Mouse (Mus musculus) intestine, postnatal 0 days (tissue): Measurements from ENCODE around the gene Slc2a9. TPM values are rescaled to one million over a fixed set of nuclear protein-coding genes. Genes with fewer than 3 reads are reported as not detected.

Experiments used
- ATAC-seq: fragments of 200-750 bp; cut with Nextera tagmentation; 2 replicates; pipeline ENCODE4 v1.8.0; 2017; ENCODE audit warnings: mild to moderate bottlenecking, moderate TSS enrichment, moderate library complexity
- H3K27ac ChIP-seq: fragments of 300-500 bp; sonication (generic); 2 replicates; pipeline ENCODE4 v1.5.1; 2014; ENCODE audit warnings: mild to moderate bottlenecking, low read depth, low read length, moderate library complexity
- H3K27me3 ChIP-seq: fragments of 300-500 bp; sonication (generic); replicated peaks from 2 replicates; pipeline ENCODE4 v1.6.1; 2014; ENCODE audit warnings: low read length, mixed read lengths; ENCODE audit not compliant: control insufficient read depth, insufficient read depth
- H3K36me3 ChIP-seq: fragments of 300-500 bp; sonication (generic); 2 replicates; pipeline ENCODE4 v1.6.1; 2014; ENCODE audit warnings: mild to moderate bottlenecking, moderate library complexity; ENCODE audit not compliant: control insufficient read depth, insufficient read depth
- H3K4me1 ChIP-seq: fragments of 300-500 bp; sonication (generic); replicated peaks from 2 replicates; pipeline ENCODE4 v1.6.1; 2014; ENCODE audit warnings: antibody characterized with exemption, low read length, mixed read lengths; ENCODE audit not compliant: control insufficient read depth, insufficient read depth
- H3K4me2 ChIP-seq: fragments of 300-500 bp; sonication (generic); replicated peaks from 2 replicates; pipeline ENCODE4 v1.6.1; 2014; ENCODE audit warnings: low read depth, mild to moderate bottlenecking, moderate library complexity
- H3K4me3 ChIP-seq: fragments of 300-500 bp; sonication (generic); 2 replicates; pipeline ENCODE4 v1.5.1; 2014; ENCODE audit warnings: low read depth, low read length
- H3K9ac ChIP-seq: fragments of 300-500 bp; sonication (generic); 2 replicates; pipeline ENCODE4 v1.6.1; 2014; ENCODE audit warnings: mild to moderate bottlenecking, low read depth, low read length
- H3K9me3 ChIP-seq: fragments of 300-500 bp; sonication (generic); 2 replicates; pipeline ENCODE4 v1.6.1; 2016; ENCODE audit warnings: mixed run types; ENCODE audit not compliant: control insufficient read depth
- CTCF ChIP-seq: sonication (generic); IDR thresholded peaks from 2 replicates; pipeline ENCODE4 v1.5.1; 2016; ENCODE audit warnings: low read depth, mild to moderate bottlenecking, control low read depth, antibody characterized with exemption, moderate library complexity
- WGBS: fragments of 180-500 bp; shearing (Covaris S2); extraction: QIAGEN DNeasy Blood & Tissue Kit; methylation state at CpG from one replicate; pipeline ENCODE4 v1.1.7; 2014; 5-methylcytosine and 5-hydroxymethylcytosine counted together
- polyA plus RNA-seq: library from polyadenylated mRNA; unstranded; fragments of >200 nt; fragmentation: Nextera tagmentation; extraction: Ambion mirVana; gene quantifications from 2 replicates; pipeline ENCODE4 v1.2.1, GENCODE M21; 2015

Slc2a9 gene
- polyA plus RNA-seq, 1 experiment from 2014 or later: 2.4 TPM

DNA sequence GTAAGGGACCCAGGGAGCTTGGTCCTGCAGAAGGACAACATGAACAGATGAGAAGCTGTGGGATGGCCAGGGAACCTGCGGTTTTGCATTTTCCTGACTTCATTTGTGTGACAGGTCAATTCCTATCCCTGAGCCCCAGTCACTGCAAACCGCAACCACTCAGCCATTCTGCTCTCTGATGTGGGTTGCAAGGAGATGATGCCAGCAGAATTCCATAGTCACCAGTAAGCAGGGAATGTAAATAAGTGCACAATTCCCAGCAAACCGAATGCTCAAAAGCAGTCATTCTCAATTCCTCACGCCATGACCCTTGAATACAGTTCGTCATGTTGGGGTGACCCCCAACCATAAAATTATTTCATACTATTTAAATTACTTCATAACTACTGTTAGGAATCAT, 123.0 kb downstream of the Slc2a9 start:
- ATAC-seq: no peak
- H3K27me3 ChIP-seq: no peaks in the 10 kb centered on the region
- H3K4me2 ChIP-seq: no peak overlapping the region
- no peaks in the 10 kb centered on the region for H3K4me1 ChIP-seq
- H3K4me3 ChIP-seq: no peak overlapping the region
- H3K36me3 ChIP-seq: no peaks in the 10 kb centered on the region
- no peak overlapping the region for H3K9ac ChIP-seq
- WGBS: 91% methylated on average over 5 of the region's 5 CpGs
- H3K9me3 ChIP-seq: no peaks in the 10 kb centered on the region
- TF ChIP-seq CTCF: no peak
- no peak overlapping the region for H3K27ac ChIP-seq

DNA sequence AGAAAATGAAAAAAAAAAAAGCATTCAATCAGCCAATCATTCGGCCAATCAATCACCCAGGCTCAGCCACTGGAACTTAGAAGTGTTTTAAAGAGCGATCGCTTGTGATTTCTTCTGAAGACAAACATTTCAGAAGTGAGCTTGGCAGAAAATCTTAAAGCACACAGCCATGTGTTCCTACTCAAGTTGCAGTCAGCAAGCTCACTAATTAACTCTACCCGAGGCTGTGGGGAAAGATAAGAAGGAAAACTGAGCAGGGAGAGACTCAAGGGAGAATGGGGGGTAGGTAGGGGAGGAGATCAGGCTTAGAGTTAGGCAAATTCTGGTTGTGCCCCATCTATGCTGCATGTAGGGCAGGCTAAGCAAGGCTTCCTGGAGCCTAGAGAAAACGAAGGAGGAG, 130.6 kb downstream of the Slc2a9 start:
- no peak for ATAC-seq
- Histone ChIP-seq H3K4me3 (no peak overlapping the region), H3K27ac (no peak overlapping the region), H3K27me3 (no peaks in the 10 kb centered on the region), H3K9me3 (no peaks in the 10 kb centered on the region), H3K9ac (no peak overlapping the region), H3K4me1 (no peaks in the 10 kb centered on the region), H3K36me3 (no peaks in the 10 kb centered on the region), H3K4me2 (no peak overlapping the region)
- WGBS: 23% methylated on average over 5 of the region's 5 CpGs
- no peak for TF ChIP-seq CTCF

DNA sequence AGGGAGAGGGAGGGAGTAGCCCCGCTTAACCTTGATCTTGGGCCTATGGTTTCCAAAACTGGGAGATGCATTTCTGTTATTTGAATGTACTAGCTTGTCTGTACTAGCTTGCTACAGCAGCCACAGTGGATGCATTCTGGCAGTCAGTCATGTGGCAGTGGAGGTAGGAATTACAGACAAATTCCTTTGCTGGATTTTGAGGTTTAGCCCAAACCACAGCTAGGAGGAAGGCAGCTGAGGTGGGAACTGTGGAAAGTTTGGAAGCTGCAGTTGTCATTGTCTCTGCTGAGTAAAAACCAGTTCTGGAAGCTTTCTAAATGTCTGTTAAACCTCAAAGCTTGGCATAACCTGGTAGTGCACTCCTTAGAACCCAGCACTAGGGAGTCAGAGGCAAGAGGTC, 131.6 kb downstream of the Slc2a9 start:
- no peaks in the 10 kb centered on the region for H3K9me3 ChIP-seq
- H3K9ac ChIP-seq: no peak overlapping the region
- no peak overlapping the region for H3K27ac ChIP-seq
- no peaks in the 10 kb centered on the region for H3K27me3 ChIP-seq
- H3K4me3 ChIP-seq: no peak overlapping the region
- no peak overlapping the region for H3K4me2 ChIP-seq
- no peak for ATAC-seq
- H3K4me1 ChIP-seq: no peaks in the 10 kb centered on the region
- H3K36me3 ChIP-seq: no peaks in the 10 kb centered on the region
- 89% methylated on average over 1 of the region's 1 CpGs for WGBS
- TF ChIP-seq CTCF: no peak

DNA sequence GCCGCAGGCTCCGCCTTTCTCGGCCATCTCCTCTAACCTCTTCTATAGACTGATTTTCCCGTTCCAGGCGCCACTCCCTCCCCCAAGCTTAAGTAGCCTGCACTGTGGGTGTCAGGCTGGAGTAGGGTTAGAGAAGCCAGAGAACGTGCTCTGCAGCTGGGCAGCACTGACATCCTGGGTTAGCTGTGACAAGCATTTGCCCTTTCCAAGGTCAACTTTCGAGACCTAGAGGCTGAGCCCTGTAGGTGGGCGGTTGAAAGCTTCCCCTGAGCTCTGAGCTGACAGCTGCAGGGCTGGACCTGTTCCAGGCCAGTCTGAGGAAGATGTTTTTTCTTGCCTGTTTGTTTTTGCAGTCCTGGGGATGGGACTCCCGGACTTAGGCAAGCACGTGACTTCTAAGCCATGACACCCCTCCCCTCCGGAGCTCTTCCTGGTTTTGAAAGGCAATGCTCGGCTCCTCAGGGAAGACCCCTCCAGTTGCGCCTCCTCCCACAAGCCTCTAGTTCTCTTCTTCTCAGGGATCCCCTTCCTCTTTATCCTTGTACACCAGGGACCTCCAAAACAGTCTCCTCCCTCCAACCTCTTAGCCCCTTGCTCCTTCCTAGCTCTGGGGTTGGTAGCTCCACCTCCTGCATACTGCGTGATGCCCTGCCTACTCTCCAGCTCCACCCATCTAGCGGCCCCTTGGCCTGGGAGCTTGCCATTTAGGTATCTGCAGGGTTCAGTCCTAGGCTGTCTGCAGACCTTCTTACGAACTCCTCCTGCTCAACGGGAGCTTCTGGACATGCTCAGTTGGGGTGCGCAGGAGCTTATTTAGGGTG, 136.1 kb downstream of the Slc2a9 start:
- no peak for TF ChIP-seq CTCF
- H3K36me3 ChIP-seq: no peaks in the 10 kb centered on the region
- no peaks in the 10 kb centered on the region for H3K4me1 ChIP-seq
- no peak overlapping the region; the same call in 1 of the 2 replicates for H3K27ac ChIP-seq
- no peaks in the 10 kb centered on the region for H3K27me3 ChIP-seq
- H3K9me3 ChIP-seq: no peaks in the 10 kb centered on the region
- peak overlapping the region; percentile 61 for H3K4me2 ChIP-seq
- H3K4me3 ChIP-seq: peak overlapping the region; percentile 17
- 9% methylated on average over 18 of the region's 18 CpGs for WGBS
- no peak overlapping the region for H3K9ac ChIP-seq
- ATAC-seq: peak; percentile 38

DNA sequence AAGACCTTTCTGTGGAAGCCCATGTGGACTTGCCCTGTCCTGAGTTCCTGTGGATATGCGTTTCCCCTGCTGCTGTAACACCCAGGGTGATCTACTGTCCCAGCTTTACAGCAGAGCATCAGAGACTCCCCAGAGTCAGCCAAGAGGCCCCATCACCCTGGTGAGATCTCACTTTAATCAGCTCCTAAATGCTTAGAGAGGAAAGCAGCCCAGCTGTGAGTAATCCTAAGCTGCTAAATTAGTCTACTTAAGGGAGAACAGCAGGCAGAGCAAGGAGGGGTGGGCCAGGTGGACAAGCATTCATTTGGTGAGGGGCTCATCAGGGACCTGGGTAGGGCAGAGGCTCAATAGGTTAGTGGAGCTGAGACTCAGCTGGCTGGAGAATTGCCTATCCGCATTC, 137.4 kb downstream of the Slc2a9 start:
- H3K9me3 ChIP-seq: no peaks in the 10 kb centered on the region
- 57% methylated on average over 2 of the region's 2 CpGs for WGBS
- no peak overlapping the region for H3K9ac ChIP-seq
- no peak overlapping the region for H3K4me2 ChIP-seq
- no peak for ATAC-seq
- H3K36me3 ChIP-seq: no peaks in the 10 kb centered on the region
- no peak for TF ChIP-seq CTCF
- no peak overlapping the region for H3K4me3 ChIP-seq
- no peaks in the 10 kb centered on the region for H3K4me1 ChIP-seq
- no peaks in the 10 kb centered on the region for H3K27me3 ChIP-seq
- no peak overlapping the region for H3K27ac ChIP-seq

DNA sequence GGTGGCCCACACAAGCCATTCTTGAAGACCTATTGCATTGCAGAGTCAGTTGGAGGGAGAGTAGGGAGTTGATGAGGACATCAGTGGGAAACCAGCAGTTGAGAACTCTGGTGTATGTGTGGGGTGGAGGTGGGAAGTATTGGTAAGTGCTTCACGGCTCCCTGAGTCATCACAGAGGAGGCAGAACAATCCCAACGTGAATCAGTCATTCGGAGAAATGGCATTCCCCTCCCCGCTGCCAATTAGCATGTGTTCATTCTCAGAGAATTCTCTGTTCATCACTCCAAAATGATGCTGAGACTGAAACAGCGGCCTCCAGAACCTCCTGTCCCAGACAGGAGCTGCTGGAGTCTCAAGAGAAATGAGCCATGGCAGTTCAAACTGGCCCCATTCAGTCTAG, 138.5 kb downstream of the Slc2a9 start:
- no peak overlapping the region for H3K4me2 ChIP-seq
- H3K4me3 ChIP-seq: no peak overlapping the region
- no peak for TF ChIP-seq CTCF
- H3K27me3 ChIP-seq: no peaks in the 10 kb centered on the region
- no peak for ATAC-seq
- H3K9ac ChIP-seq: no peak overlapping the region
- 81% methylated on average over 5 of the region's 5 CpGs for whole genome bisulfite sequencing
- H3K4me1 ChIP-seq: no peaks in the 10 kb centered on the region
- no peaks in the 10 kb centered on the region for H3K9me3 ChIP-seq
- H3K27ac ChIP-seq: no peak overlapping the region
- no peaks in the 10 kb centered on the region for H3K36me3 ChIP-seq

DNA sequence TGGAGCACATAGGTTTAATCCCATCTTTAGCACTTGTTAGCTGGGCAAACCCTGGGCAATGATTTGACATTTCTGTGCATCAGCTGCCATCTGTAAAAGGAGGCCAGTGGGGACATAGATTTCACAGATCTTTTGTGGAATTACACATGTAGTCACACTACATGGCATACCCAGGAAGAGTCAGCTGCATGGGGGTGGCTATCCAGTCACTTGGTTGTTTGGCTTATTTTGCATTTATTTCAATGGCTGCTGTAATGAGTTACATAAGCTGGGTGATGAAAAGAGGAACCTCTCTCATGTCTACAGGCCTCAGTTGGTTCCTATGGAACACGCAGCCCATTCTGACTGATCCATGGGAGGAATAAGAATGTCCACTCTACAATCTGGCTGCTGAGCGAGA, 143.2 kb downstream of the Slc2a9 start:
- H3K36me3 ChIP-seq: no peaks in the 10 kb centered on the region
- H3K9me3 ChIP-seq: no peaks in the 10 kb centered on the region
- WGBS: 80% methylated on average over 2 of the region's 2 CpGs
- H3K9ac ChIP-seq: no peak overlapping the region
- no peak overlapping the region for H3K27ac ChIP-seq
- no peak for ATAC-seq
- no peaks in the 10 kb centered on the region for H3K27me3 ChIP-seq
- H3K4me1 ChIP-seq: no peaks in the 10 kb centered on the region
- H3K4me3 ChIP-seq: no peak overlapping the region
- no peak for TF ChIP-seq CTCF
- H3K4me2 ChIP-seq: no peak overlapping the region
